Mouse (Mus musculus) ES-CJ7 (cell line): Measurements from ENCODE around the gene Sema3c.

ENCODE experiments used
- DNase-seq: peaks from one replicate; pipeline ENCODE4 v3.0.0; 2011; ENCODE audit warnings: low read depth, low spot score

Gene Sema3c

GRCm38 (mm10) chr5:17776571-17776970, 202.5 kb downstream of the Sema3c start:
- DNase-seq, result peak; percentile 80
